Mouse (Mus musculus): ENCODE measurements around the gene S100a10.

The S100a10 gene

DNA sequence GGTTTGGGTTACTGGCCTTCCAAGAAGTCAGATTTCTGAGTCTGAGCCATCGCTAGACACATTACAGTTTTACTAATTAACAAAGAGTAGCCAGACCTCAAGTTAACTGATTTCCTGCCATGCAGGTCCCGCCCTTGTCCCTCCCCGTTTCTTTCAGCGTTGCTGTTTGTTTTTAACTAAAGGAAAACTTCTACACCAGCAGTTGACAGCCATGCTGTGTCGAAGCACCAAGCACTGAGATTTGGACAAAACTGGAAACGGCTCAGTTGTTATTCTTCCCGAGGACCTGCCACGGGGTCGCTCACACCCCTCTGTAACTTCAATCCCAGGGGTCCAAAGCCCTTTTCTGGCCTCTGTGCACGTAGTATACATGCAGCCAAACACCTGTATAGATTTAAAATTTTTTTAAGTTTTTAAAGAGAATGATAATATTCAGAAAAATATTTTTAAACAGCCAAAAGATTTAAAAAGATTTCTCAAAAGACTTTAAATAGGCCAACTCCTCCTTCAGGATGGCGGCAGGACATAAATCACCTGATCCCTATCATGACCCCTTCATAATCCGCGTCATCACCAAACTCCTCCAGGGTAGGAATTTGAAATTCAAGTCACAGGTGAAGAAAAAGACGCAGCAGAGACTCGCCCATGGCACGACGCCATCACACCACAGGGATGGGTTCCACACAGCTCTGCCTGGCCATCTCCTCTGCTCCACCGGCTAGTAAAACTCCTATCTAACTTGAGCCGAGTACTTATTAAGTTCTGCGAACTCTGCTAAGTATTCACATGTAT is 6.9 kb upstream of the S100a10 start:
- no peak for DNase-seq (ENCODE audit: low spot score)

DNA sequence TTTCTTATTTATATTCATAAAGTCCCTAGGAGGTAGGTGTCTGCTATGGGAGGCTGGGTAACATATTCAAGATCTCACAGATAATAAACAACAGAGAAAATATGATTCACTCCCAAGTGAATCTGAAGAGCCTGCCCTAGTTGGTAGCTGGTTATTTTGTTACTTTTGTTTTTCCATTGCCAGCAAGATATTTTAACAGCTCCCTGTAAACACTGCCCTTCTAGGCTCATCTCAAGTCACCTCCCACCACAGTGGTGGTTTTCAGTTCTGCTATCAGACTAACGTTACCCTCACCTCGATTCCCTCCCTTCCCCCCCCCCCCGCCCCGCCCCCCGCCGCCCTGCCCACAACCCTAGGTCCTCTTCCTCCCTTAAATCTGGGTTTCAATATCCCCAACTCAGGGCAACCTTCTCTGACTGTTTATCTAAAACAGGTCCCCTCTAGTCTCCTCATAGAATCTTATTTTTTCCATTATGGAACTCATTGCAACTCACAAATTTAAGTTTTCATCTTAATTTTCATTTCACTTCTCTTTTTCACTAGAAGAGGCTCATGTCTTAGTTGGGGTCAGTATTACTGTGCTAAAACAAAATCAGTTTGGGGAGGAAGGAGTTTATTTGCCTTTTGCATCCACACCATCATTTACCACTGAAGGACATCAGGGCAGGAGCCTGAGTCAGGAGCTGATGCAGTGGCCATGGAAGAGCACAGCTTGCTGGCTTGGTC is 6.2 kb upstream of the S100a10 start:
- no peak for DNase-seq (ENCODE audit: low spot score)

DNA sequence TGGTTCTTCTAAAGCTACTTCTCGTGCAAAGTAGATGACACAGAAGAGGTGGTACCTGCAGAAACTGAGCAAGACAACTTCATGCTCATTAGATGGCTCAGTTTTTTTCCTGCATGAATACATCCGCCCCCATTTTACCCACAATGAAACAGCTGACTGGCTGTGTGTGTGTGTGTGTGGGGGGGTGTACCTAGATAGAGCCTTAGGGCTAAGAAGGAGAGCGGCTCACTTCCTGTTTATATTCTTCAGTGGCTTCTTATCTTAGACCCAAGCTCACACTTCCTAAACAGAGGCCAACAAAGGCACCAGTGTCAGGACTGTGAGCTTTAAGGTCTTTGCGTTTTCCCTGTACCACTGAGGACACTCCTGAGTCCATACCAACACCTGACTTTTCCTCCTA is 4.9 kb upstream of the S100a10 start:
- no peak for DNase-seq (ENCODE audit: low spot score)

DNA sequence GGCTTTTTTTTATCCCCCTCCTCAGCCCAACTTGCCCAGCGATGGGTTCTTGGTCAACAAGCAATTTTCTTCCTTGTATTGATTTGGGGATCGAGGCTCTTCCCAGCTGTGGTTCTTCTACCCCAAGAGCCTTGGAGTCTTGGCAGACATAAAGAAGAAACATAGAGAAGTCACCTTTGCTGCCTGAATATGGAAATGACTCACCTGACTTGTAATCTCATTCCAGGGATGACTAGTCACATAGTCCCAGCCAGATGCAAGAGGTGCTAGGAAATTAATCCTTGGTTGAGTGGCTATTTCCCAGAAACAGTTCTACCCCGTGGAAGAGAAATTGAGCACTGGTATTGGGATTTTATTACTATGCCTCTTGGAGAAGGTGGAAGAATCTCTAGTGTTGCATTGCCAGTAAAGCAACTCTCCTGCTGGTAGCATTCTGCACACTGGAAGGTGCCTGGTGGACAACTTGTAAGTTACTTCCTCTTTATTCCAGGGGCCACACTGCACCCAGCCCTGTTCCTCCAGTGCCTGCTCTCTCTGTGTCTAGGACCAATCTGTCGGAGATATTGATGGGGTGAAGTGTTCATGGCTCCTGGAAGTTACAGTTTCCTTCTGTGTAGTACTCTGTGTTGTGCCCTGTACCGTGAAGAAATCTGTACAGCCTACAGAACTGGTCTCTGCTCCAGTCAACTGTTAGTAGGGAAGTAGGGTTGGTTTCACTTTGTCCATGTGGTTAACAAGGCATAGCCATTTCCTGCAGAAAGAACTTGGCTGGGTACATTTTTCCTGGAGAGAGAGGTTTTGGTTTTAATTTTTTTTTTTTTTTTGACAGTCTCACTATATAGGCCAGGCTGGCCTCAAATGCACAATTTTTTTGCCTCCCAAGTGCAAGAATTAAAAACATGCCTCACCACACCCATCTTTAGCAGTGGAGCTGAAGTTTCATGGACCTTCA is 2.7 kb upstream of the S100a10 start:
- DNase-seq (ENCODE audit: low spot score): no peak

DNA sequence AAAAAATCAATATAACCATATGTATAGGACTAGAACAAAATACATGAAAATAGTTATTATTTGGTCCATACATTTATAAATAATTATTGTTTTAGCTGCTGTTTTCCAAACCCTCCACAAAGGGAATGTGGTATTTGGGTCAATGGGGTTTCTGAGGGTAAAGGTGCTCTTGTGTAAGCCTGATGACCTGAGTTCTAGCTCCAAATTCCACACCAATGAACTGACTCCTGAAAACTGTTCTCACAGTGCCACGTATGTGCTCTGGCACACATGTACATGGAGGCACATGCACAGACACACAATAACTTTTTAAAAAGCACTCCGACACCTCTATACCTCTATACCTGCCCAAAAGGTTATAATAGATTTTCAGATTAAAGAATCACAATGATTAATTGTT is 1.6 kb upstream of the S100a10 start:
- no peak for DNase-seq (ENCODE audit: low spot score)

DNA sequence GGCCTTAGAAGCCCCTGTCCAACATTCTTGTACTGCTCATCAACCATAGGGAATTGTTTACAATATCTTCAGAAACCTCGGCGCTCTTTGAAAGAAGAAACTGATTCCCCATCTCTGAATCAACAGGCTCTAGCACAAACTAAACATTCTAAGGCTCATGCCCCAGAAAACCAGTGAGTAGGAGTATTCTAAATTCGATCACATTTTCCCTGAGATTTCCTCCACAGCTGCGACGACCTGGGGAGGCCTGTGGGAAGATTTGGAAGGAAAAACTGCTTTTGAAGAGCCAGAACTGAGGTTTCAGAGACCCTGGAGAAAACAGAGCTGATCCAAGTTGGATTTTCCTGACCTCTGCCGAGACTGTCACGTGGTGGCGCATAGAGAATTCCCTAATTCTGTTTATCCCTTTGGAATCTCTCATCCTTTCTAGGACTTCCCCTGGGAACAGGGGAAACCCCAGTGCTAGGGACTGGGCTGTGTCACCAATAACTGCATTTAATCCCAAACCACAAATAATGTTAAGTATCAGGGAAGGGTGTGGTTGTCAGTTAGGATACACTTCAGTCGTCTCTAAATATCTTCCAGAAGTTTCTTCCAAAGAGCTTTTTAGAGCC is 1.0 kb upstream of the S100a10 start:
- no peak for DNase-seq (ENCODE audit: low spot score)

DNA sequence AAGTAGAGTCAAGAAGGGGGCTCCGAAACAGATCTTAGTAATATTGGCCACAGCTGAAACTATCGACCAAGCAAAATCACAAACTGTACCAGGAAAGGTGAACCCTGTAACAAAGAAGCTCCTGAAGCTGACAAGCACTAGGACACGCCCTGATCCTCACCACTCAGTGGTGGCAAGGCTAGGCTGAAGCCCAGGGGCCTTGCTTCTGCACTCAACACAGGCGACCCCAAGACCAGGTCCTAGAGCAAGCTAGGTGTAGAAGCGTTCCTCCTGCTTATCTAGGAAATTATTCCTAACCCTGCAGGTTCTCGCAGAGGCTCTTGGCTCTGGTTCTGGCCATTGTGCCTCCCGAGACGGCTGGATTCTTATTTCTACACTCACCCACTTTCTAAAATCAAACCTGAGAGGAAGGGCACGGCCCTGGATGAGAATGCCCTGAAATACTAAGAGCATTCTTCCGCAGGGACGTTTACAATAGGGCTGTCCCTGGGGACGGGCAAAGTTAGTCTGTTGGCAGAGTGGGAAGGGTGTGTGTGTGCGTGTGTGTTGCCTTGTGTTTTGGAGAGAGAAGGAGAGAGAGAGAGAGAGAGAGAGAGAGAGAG is 400 bp upstream of the S100a10 start:
- DNase-seq (ENCODE audit: low spot score): no peak

DNA sequence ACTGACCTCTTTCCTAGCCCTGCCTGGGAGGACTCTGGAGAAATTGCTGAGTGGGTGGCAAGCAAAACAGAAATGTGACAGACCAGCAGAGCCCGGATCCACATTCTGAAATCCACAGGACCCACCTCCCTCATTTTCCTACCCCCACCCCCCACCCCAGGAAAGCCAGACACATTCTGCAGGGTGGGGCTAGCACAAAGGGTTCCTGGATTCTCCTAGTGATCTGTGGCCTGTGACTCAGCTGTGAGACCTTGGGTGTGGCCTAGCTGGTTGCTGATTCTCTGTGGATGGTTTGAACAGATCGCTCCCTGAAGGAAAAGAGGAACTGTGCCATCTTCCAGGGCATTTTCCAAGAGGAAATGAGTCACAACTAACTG is 986 bp downstream of the S100a10 start:
- DNase-seq (ENCODE audit: low spot score): peak; percentile 63

DNA sequence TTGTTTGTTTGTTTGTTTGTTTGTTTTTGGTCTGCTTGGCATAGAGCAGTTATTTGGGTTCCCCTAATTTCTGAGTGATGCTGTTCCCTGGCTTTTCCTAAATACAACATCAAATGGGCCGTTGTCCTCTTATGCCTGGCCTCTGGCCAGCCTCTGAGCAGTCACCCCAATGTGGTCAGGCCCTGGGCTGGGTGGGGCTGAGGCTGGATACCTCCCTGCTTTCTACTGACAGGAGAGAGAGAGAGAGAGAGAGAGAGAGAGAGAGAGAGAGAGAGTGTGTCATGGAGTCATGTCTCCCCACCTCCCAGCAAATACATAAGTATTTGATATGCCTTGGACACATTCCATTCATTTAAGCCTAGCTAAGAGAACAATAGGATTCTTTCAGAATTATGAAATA is 1.7 kb downstream of the S100a10 start:
- DNase-seq (ENCODE audit: low spot score): no peak

DNA sequence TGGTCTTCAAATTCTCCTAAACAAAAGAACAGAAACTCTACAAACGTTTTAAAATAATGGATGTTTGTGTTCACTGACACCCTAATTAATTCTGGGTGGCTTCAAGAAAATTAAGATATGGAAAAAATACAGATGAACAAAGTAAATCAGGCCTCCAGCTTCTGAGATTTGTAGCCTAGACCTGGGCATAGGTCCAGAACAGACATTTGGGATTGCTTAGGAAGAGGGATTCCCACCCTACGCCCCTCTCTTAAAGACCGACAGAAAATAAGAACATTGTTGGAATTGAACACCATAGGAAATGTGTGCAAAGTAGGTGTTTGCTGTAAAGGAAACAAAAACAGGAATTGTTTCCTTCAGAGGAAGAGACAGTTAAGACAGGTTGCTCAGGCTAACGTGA is 2.6 kb downstream of the S100a10 start:
- no peak for DNase-seq (ENCODE audit: low spot score)

DNA sequence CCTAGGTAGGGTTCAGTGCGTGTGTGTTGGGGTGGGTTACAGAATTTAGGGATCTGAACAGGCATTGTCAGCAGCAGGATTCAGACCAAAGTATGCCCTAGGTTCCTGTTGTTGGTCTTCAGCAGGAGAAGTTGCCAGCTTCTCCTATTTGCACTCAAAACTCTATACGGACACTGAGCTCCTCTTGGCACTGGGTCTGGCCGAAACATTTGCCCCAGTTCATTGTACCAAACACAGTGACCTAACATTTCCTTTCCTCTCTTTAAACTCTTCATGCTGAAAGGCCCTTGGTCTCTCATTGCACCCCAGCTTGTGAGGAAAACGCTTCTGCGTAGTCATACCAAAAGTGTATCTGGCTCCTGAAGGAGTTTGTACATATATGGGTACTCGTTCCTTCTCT is 5.1 kb downstream of the S100a10 start:
- no peak for DNase-seq (ENCODE audit: low spot score)

DNA sequence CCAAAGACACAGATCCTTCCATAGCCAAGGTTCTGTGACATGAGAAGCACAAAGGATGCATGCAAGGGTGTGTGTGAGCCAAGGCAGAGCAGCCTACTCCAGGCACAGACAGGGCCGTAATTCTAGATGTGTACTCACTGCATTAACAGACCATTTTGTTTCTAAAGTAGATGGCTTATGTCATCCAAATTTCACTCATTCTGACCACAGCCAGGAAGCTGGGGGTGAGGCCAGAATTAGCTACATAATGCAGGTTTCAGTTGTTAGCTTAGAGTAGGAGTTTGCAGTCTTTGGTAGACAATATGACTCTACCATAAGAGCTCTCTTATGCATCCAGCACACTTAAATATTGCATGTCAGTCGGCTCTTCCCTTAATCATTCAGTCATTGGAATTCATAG is 7.5 kb downstream of the S100a10 start:
- DNase-seq (ENCODE audit: low spot score): no peak

DNA sequence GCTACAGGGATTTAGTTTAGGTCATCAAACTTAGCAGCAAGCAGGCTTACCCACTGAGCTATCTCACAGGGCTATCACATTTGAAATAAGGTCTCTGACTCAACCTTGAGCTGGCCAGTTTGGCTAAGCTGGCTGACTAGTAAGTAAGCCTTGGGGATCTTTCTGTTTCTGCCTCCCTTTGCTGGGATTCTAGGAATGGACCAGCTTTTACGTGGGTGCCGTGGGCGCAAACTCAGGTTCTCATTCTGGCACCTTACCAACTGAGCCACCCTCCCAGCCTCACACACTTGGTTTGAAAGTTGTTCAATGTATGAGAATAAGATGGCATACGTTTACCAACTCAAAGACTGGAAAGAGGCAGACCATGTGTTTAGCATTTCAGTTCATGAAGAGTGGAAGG is 8.3 kb downstream of the S100a10 start:
- DNase-seq (ENCODE audit: low spot score): no peak

DNA sequence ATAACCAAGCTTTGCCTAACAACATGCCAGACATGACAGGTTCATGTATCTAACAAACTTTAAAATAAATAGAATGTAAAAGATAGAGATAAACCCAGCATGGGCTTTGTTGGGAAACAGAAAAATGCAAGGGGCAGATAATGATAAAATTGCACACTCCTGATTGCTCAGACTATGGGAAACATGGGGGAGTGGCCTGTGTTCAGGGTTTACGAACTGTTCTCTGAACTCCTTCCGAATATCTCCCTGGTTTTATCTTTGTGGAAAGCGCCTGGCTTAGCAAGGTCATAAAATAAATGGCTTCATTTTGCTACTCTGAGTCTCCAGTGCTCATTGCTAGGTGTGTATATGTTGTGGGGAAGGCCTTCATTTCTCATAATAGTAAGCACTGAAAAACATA is 12.0 kb downstream of the S100a10 start:
- no peak for DNase-seq (ENCODE audit: low spot score)

DNA sequence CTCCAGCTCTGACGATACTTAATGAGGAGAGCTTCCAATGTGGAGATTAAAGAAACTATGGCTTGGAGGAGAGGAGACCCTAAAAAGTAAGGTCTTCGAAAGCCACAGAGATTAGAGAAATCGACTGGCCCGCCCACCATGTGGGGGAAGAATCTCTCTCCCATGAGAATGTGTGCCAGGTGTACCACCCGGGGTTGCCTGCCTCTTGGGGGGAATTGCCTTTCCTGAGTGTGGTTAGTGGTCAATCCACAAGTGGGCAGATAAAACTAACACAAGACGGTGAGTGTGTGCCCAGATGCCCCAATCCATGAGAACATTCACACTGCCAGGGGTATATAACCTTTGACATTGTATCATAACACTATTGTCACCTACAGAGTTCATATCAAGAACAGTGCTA is 12.8 kb downstream of the S100a10 start:
- no peak for DNase-seq (ENCODE audit: low spot score)

DNA sequence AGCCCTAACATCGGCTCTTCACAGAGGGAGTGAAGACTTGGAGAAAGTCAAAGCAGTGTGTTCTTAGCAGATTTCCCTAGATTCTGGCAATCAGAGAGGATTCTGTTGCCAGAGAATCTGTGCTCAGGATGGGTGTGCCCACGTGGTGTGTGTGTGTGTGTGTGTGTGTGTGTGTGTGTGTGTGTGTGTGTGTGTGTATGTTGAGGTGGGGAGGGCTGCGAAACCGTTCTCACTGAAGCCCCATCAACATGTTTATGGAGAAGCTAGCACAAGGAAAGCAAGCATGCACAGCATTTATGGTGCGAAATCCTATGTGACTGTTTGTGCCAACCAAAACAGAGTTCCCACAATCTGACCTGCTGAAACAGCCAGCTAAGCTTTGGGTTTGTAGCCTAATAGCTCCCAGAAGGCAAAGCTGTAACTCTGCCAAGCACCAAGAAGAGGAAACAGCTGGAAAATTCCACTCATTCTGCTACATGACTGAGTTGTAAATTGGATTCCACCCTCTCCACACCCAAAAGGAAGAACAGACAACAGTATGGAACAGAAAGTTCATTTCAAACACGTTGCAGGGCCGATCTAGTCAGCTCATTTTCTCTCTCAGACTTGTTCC is 13.7 kb downstream of the S100a10 start:
- DNase-seq (ENCODE audit: low spot score): peak; percentile 68

DNA sequence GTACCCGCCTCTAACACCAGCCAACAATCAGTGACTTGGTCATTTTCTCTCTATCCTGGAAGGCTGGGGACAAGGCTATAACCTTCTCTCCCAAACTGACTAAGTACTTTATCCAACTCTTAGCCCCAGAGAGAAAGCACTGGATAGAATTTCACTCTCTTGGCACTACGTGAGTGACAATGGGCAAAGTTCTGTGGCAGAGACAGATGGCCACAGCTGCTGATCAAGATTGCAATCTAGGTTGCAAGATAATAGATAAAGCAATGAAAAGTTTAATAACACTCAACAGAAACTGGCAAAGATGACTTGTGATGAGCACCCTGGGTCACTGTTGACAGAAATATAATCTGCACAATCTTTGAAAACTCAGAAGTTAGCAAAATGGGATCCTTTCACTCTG is 14.2 kb downstream of the S100a10 start:
- DNase-seq (ENCODE audit: low spot score): no peak

DNA sequence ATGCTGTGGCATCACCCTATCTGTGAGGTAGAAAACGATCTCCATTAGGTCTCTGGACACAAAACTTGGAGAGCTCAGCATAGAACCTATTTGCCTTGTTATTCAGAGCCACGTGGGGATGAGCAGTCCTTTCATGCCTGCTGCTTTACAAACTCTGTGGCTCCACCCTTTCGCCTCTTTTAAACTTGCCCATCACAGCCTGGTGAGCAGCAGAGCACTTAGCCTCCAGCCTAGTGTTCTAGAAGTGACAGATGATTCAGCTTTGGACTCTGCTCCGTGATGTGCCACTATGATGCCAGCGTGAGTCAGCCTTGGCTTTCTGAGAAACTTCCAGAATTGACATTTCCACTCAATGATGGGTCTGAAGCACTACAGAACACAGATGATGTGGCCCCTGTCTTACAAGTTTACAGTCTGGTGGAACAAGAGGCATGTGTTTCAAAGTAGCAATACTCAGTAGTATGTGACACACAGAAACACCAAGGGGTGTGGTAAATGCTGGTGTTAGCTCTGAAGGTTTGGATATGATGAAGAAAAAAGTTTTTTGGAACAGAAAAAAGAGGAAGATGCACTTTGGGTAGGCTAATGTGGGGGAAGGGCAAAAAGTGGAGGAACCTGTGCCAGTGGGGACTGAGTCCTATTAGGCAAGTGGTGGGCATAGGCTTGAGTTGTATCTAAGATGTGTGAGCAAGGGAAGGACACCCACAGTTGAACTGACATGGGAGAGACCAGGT is 17.3 kb downstream of the S100a10 start:
- DNase-seq (ENCODE audit: low spot score): no peak

DNA sequence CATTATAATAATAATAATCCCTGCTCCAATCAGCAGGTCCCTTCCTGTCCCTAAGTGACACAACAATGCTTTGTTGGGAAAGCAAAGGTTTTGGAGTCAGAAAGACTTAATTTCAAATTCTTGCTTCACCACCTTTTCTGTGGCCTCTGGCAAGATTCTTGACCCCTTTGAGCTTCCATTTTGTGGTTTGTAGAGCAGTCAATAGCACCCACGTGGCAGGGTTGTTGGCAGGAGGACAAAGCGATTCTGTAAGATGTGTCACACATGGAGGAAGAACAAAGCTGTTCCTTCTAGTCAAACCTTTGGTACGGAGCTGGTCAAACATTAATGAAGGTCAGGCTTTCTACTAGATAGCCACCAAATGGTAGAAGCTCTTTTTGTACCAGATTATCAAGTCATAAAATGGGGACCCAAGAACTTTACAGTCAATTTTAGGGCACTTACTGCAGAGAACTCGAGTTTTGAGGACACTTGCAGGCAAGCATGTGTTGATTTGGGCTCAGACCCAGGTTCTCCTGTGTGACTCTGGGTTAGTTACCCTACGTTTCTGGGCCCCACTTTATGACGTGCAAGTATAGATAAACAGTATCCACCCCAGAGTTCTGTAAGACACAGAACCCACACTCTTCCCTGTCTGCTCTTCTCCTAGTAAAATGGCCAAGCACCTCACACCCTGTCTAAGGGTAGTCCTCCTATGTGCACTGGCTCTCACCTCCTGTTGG is 24.6 kb downstream of the S100a10 start:
- peak; percentile 13 for DNase-seq (ENCODE audit: low spot score)

DNA sequence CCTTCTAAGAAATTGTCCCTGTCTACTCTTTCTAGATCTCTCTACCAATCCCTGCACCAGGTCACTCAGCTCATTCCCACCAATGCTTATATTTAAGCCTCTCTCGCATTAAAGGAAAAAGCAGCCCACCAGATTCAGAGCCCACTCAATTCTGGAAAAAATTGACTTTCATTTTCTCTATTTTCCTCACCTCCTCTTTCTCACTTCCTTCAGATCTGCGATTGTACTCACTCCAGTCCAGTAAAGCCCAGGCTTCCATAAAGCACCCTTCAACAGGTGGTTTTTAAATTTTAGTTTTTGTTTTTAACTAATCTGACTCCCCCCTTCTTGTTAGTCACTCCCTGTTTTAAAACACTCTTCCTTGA is 25.1 kb downstream of the S100a10 start:
- no peak for DNase-seq (ENCODE audit: low spot score)

Measured in ovary, adult 18-20 months (tissue).